Mouse (Mus musculus) C2C12 (cell line): ENCODE data around the gene Vav1. TPM values are rescaled to one million over a fixed set of nuclear protein-coding genes. Genes with fewer than 3 reads are reported as not detected.

Experiments
- H3K27me3 ChIP-seq: one replicate; pipeline ENCODE4 v1.6.1; 2011; ENCODE audit not compliant: control insufficient read depth, insufficient read depth, insufficient read length
- H3K36me3 ChIP-seq: one replicate; pipeline ENCODE4 v1.6.1; 2011; ENCODE audit not compliant: control insufficient read depth, insufficient read depth
- H3K4me3 ChIP-seq: one replicate; pipeline ENCODE4 v1.5.1; 2011; ENCODE audit warnings: mild to moderate bottlenecking, control low read depth; ENCODE audit not compliant: poor library complexity, insufficient read depth, severe bottlenecking
- H3K79me2 ChIP-seq: one replicate; pipeline ENCODE4 v1.6.1; 2011; ENCODE audit not compliant: control insufficient read depth, insufficient read depth
- H3K79me3 ChIP-seq: one replicate; pipeline ENCODE4 v1.6.1; 2011; ENCODE audit warnings: low read depth, control low read depth
- H3ac ChIP-seq: one replicate; pipeline ENCODE3; 2011; ENCODE audit warnings: low read depth; ENCODE audit not compliant: control insufficient read depth, insufficient read length
- CEBPB ChIP-seq: IDR thresholded peaks from one replicate; pipeline ENCODE4 v1.6.1; 2011; ENCODE audit warnings: low read depth, mild to moderate bottlenecking, control low read depth, moderate library complexity
- CTCF ChIP-seq: IDR thresholded peaks from one replicate; pipeline ENCODE4 v1.5.1; 2011; ENCODE audit not compliant: control insufficient read depth, insufficient read depth, insufficient read length
- FOSL1 ChIP-seq: IDR thresholded peaks from one replicate; pipeline ENCODE4 v1.8.0; 2011; ENCODE audit warnings: mild to moderate bottlenecking, low read length; ENCODE audit not compliant: poor library complexity, insufficient read depth, severe bottlenecking
- MAX ChIP-seq: IDR thresholded peaks from one replicate; pipeline ENCODE4 v1.6.1; 2011; ENCODE audit warnings: mild to moderate bottlenecking, control low read depth
- MYOD1 ChIP-seq: IDR thresholded peaks from one replicate; pipeline ENCODE4 v1.6.1; 2011; ENCODE audit warnings: low read depth; ENCODE audit not compliant: control insufficient read depth, insufficient read length
- MYOG ChIP-seq: IDR thresholded peaks from one replicate; pipeline ENCODE4 v1.6.1; 2011; ENCODE audit not compliant: control insufficient read depth, insufficient read length; ENCODE audit errors: extremely low read depth
- USF1 ChIP-seq: IDR thresholded peaks from one replicate; pipeline ENCODE4 v1.6.1; 2011; ENCODE audit warnings: low read depth, mild to moderate bottlenecking, control low read depth, moderate library complexity
- polyA plus RNA-seq: library from polyadenylated mRNA; unstranded; fragments of >200 nt; fragmentation: generic; extraction: Trizol; gene quantifications from one replicate; pipeline ENCODE4 v1.2.1, GENCODE M21; 2012; ENCODE audit warnings: missing spikeins

Vav1 gene
- polyA plus RNA-seq, 1 experiment: not detected

DNA sequence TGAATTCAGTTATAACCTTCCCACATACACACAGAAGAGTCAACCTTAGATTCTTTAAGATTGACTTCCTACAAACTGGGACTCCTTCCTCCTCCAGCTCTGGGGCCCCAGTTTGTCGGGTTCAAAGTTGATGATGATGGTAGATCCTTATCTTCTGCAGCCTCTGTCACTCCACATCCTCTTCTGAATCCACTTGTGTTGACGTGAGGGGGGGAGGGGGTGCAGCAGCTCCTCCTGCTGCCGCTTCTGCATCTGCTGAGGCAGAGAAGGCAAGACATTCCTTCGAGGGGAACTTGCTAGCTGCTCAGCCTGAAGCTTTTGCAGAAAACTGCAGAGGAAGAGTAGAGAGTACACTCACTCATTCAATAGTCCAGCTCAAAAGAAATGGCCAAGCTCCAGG is 62.7 kb downstream of the Vav1 start:
- no peak overlapping the region for H3ac ChIP-seq
- H3K79me2 ChIP-seq: no peaks in the 10 kb centered on the region
- no peaks in the 10 kb centered on the region for H3K27me3 ChIP-seq
- H3K4me3 ChIP-seq: no peak overlapping the region
- TF ChIP-seq USF1 (no peak), FOSL1 (no peak), CEBPB (no peak), CTCF (no peak), MAX (no peak), MYOD1 (no peak), MYOG (no peak)
- H3K36me3 ChIP-seq: no peaks in the 10 kb centered on the region
- H3K79me3 ChIP-seq: no peaks in the 10 kb centered on the region

GRCm38 (mm10) chr17:57344029-57344707 is 65.3 kb downstream of the Vav1 start:
- H3K79me2 ChIP-seq: no peaks in the 10 kb centered on the region
- no peaks in the 10 kb centered on the region for H3K36me3 ChIP-seq
- no peaks in the 10 kb centered on the region for H3K79me3 ChIP-seq
- H3K27me3 ChIP-seq: no peaks in the 10 kb centered on the region
- H3K4me3 ChIP-seq: no peak overlapping the region
- TF ChIP-seq CEBPB (no peak), MAX (no peak), MYOD1 (no peak), MYOG (no peak), USF1 (no peak), CTCF (no peak), FOSL1 (no peak)
- no peak overlapping the region for H3ac ChIP-seq

DNA sequence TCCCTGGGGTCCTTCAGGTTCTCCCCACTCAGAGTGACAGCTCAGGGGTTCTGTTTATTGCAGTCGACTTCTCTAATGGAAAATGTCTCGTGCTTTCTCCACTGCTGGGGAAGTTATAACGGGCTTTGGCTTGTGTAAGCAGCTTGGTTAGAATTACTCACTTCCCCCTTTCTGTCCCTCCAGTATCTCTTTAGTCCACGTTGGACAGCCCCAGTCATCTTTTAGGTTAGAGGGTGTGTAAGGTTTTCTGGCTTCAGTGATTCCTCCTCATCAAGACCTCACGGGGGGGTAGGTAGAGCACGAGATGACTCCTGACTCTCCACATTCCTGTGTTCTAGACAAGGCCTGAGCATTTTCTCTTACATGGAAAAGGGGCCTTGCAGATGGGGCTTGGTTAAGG is 68.1 kb downstream of the Vav1 start:
- Histone ChIP-seq H3K79me3 (no peaks in the 10 kb centered on the region), H3K79me2 (no peaks in the 10 kb centered on the region), H3K27me3 (no peaks in the 10 kb centered on the region), H3K36me3 (no peaks in the 10 kb centered on the region), H3ac (no peak overlapping the region), H3K4me3 (no peak overlapping the region)
- TF ChIP-seq MYOD1 (no peak), MYOG (no peak), CTCF (no peak), USF1 (no peak), CEBPB (no peak), FOSL1 (no peak), MAX (no peak)

DNA sequence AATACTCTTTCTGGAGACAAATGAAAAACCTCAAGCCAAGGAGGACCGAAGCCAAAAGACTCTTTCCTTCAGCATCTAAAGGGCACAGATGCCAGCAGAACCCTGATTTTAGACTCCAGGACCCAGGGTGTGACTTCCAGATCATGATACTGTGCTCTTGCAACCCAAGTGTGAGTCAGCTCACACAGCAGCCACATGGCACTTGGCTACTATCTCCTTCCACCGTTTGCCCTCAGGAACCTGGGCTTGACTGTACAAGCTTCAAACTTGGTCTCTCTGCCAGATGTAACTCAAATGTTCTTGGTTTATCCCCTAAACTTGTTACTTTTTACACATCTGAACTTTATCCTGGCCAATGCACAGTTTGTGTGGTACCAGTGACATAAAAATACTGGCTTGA is 68.9 kb downstream of the Vav1 start:
- no peaks in the 10 kb centered on the region for H3K27me3 ChIP-seq
- no peak overlapping the region for H3ac ChIP-seq
- H3K79me3 ChIP-seq: no peaks in the 10 kb centered on the region
- no peaks in the 10 kb centered on the region for H3K79me2 ChIP-seq
- TF ChIP-seq FOSL1 (no peak), MAX (no peak), MYOD1 (no peak), MYOG (no peak), USF1 (no peak), CEBPB (no peak), CTCF (no peak)
- no peaks in the 10 kb centered on the region for H3K36me3 ChIP-seq
- H3K4me3 ChIP-seq: no peak overlapping the region

GRCm38 (mm10) chr17:57349067-57349466 is 70.2 kb downstream of the Vav1 start:
- Histone ChIP-seq H3K79me2 (no peaks in the 10 kb centered on the region), H3K4me3 (no peak overlapping the region), H3K36me3 (no peaks in the 10 kb centered on the region), H3ac (no peak overlapping the region), H3K79me3 (no peaks in the 10 kb centered on the region), H3K27me3 (no peaks in the 10 kb centered on the region)
- TF ChIP-seq FOSL1 (no peak), MYOG (no peak), CEBPB (no peak), MYOD1 (no peak), CTCF (no peak), MAX (no peak)

GRCm38 (mm10) chr17:57350212-57350611 is 71.3 kb downstream of the Vav1 start:
- Histone ChIP-seq H3ac (no peak overlapping the region), H3K4me3 (no peak overlapping the region), H3K79me2 (no peaks in the 10 kb centered on the region), H3K36me3 (no peaks in the 10 kb centered on the region), H3K79me3 (no peaks in the 10 kb centered on the region), H3K27me3 (no peaks in the 10 kb centered on the region)
- TF ChIP-seq CEBPB: no peak
- TF ChIP-seq MYOG: no peak
- no peak for TF ChIP-seq USF1
- no peak for TF ChIP-seq MAX
- no peak for TF ChIP-seq CTCF
- no peak for TF ChIP-seq MYOD1
- TF ChIP-seq FOSL1: no peak
